Mouse (Mus musculus) forebrain, embryonic 12.5 days (tissue): Measurements from ENCODE around the gene Cdc27. TPM values are rescaled to one million over a fixed set of nuclear protein-coding genes. Genes with fewer than 3 reads are reported as not detected.

Experiments
- ATAC-seq: fragments of 200-750 bp; cut with Nextera tagmentation; 2 replicates; pipeline ENCODE4 v1.8.0; 2017; ENCODE audit warnings: moderate TSS enrichment; ENCODE audit not compliant: low FRiP score
- H3K27ac ChIP-seq: fragments of 300-500 bp; sonication (generic); 2 replicates; pipeline ENCODE4 v1.5.1; 2016; ENCODE audit warnings: mild to moderate bottlenecking
- H3K27me3 ChIP-seq: fragments of 300-500 bp; sonication (generic); 2 replicates; pipeline ENCODE4 v1.6.1; 2016; ENCODE audit warnings: mild to moderate bottlenecking
- H3K36me3 ChIP-seq: fragments of 300-500 bp; sonication (generic); replicated peaks from 2 replicates; pipeline ENCODE4 v1.6.1; 2016; ENCODE audit warnings: mild to moderate bottlenecking
- H3K4me1 ChIP-seq: fragments of 300-500 bp; sonication (generic); 2 replicates; pipeline ENCODE4 v1.6.1; 2016
- H3K4me2 ChIP-seq: fragments of 300-500 bp; sonication (generic); 2 replicates; pipeline ENCODE4 v1.6.1; 2016; ENCODE audit warnings: mild to moderate bottlenecking, moderate library complexity
- H3K4me3 ChIP-seq: fragments of 300-500 bp; sonication (generic); replicated peaks from 2 replicates; pipeline ENCODE4 v1.5.1; 2016; ENCODE audit warnings: mild to moderate bottlenecking
- H3K9ac ChIP-seq: fragments of 300-500 bp; sonication (generic); 2 replicates; pipeline ENCODE4 v1.6.1; 2016; ENCODE audit warnings: mild to moderate bottlenecking
- H3K9me3 ChIP-seq: fragments of 300-500 bp; sonication (generic); 2 replicates; pipeline ENCODE4 v1.6.1; 2016
- WGBS: fragments of 180-500 bp; shearing (Covaris S2); methylation state at CpG from one replicate; pipeline ENCODE4 v1.1.7; 2016; 5-methylcytosine and 5-hydroxymethylcytosine counted together
- polyA plus RNA-seq: library from polyadenylated mRNA; unstranded; fragments of >200 nt; fragmentation: Nextera tagmentation; extraction: Ambion mirVana; gene quantifications from 2 replicates; pipeline ENCODE4 v1.2.1, GENCODE M21; 2016

The Cdc27 gene
- polyA plus RNA-seq, 1 experiment from 2014 or later, result 52.6 TPM

GRCm38 (mm10) chr11:104461551-104461950 is 88.9 kb downstream of the Cdc27 start:
- Histone ChIP-seq H3K9me3 (no peaks in the 10 kb centered on the region), H3K4me3 (no peak overlapping the region), H3K4me2 (no peak overlapping the region), H3K9ac (no peak overlapping the region), H3K36me3 (peaks cover 19% of the 10 kb centered on the region; the same call in 1 of the 2 replicates), H3K4me1 (peaks cover under 1% of the 10 kb centered on the region), H3K27ac (no peak overlapping the region), H3K27me3 (no peaks in the 10 kb centered on the region)
- ATAC-seq, result no peak

GRCm38 (mm10) chr11:104459671-104460070 is 90.7 kb downstream of the Cdc27 start:
- Histone ChIP-seq H3K36me3 (peaks cover 13% of the 10 kb centered on the region; the same call in 1 of the 2 replicates), H3K4me1 (no peaks in the 10 kb centered on the region), H3K4me3 (no peak overlapping the region), H3K9me3 (no peaks in the 10 kb centered on the region), H3K27ac (no peak overlapping the region), H3K4me2 (no peak overlapping the region), H3K27me3 (no peaks in the 10 kb centered on the region), H3K9ac (no peak overlapping the region)
- ATAC-seq, result no peak
- WGBS, result 94% methylated on average over 2 of the region's 2 CpGs

GRCm38 (mm10) chr11:104458507-104458906 is 91.9 kb downstream of the Cdc27 start:
- no peaks in the 10 kb centered on the region for H3K27me3 ChIP-seq
- no peaks in the 10 kb centered on the region for H3K9me3 ChIP-seq
- peaks cover 11% of the 10 kb centered on the region; the same call in 1 of the 2 replicates for H3K36me3 ChIP-seq
- H3K27ac ChIP-seq, result no peak overlapping the region
- no peak overlapping the region for H3K4me2 ChIP-seq
- WGBS, result 83% methylated on average over 2 of the region's 2 CpGs
- H3K4me3 ChIP-seq, result no peak overlapping the region
- ATAC-seq, result no peak
- H3K9ac ChIP-seq, result no peak overlapping the region
- no peaks in the 10 kb centered on the region for H3K4me1 ChIP-seq

Other genes starting within 250 kb of the Cdc27 start
- 34.9 and 36.2 TPM in 2 replicates for gene Kansl1, start 81.8 kb downstream of the Cdc27 start, polyA plus RNA-seq
- gene Myl4, start within 50 bp of the Cdc27 start, polyA plus RNA-seq, result 1.4 and 2.0 TPM in 2 replicates
- 1.6 and 1.8 TPM in 2 replicates for gene Itgb3, start 57.4 kb upstream of the Cdc27 start, polyA plus RNA-seq
- gene Gm11639, start 135.1 kb upstream of the Cdc27 start, polyA plus RNA-seq, result not detected in 2 replicates